Mouse (Mus musculus) spleen, adult 2 months (tissue): ENCODE measurements around the gene Sf3b5.
"Not testable (repeated sequence)": the region's sequence is repeated elsewhere in the genome, so short reads cannot be mapped to it uniquely, and the experiment has no call there.

ENCODE experiments used
- CTCF ChIP-seq: fragments of 200-500 bp; IDR thresholded peaks from 2 replicates; pipeline ENCODE4 v1.5.1; 2011; ENCODE audit warnings: mild to moderate bottlenecking, inconsistent platforms; ENCODE audit not compliant: insufficient read depth, insufficient read length, insufficient replicate concordance; ENCODE audit errors: extremely low read depth
- POLR2A ChIP-seq: fragments of 200-500 bp; IDR thresholded peaks from 2 replicates; pipeline ENCODE4 v1.6.1; 2011; ENCODE audit warnings: low read depth, low read length, inconsistent platforms

- not testable (repeated sequence) for TF ChIP-seq CTCF, POLR2A
Measured at GRCm38 (mm10) chr10:13023985-13024384, 18.8 kb downstream of the Sf3b5 start.
